9 mouse cellular contexts compared by ENCODE assay signal in genomic region chr7:80156711-80157227, GRCm38 (mm10). TPM values are rescaled to one million over a fixed set of nuclear protein-coding genes. Genes with fewer than 3 reads are reported as not detected.
DNase-seq lines count a peak whose midpoint lies in the region; ATAC-seq lines count a peak whose summit lies in the region.
"Had no signal": no experiment of that assay in that cellular context is flagged by ENCODE, and none has a peak within 500 bp of the region (broad histone marks: within the 10 kb centered on the region; RNA-seq: fewer than 3 reads in every experiment).

No protein-coding gene starts in this region.

- no peaks in the 10 kb centered on the region for H3K9me3 ChIP-seq in heart, embryonic 13.5 days
- no peaks in the 10 kb centered on the region for H3K9me3 ChIP-seq in limb, embryonic 15.5 days
- H3K9me3 ChIP-seq in neural tube, embryonic 11.5 days (ENCODE audit: control insufficient read depth, low read length): no peaks in the 10 kb centered on the region

- H3K4me1 ChIP-seq in heart, embryonic 13.5 days: peaks cover 29% of the 10 kb centered on the region
- peaks cover 15% of the 10 kb centered on the region for H3K4me1 ChIP-seq in limb, embryonic 15.5 days
- no peaks in the 10 kb centered on the region for H3K4me1 ChIP-seq in neural tube, embryonic 11.5 days (ENCODE audit: control insufficient read depth, insufficient read depth, low read length)

- 0 out of 2 replicates have a peak overlapping the region, but pooled peaks have one; percentile 1 for H3K9ac ChIP-seq in heart, embryonic 13.5 days
- no peak overlapping the region for H3K9ac ChIP-seq in limb, embryonic 15.5 days
- H3K9ac ChIP-seq in neural tube, embryonic 11.5 days (ENCODE audit: low read length): no peak overlapping the region

- H3K27ac ChIP-seq in heart, embryonic 13.5 days (replicated peaks): no peak overlapping the region
- H3K27ac ChIP-seq in limb, embryonic 15.5 days: no peak overlapping the region
- no peak overlapping the region for H3K27ac ChIP-seq in neural tube, embryonic 11.5 days (ENCODE audit: low read depth, low read length)

- peak; percentile 66 to 73 for DNase-seq in heart, adult 18-20 months
- no peak for DNase-seq in heart, adult 8-10 months (ENCODE audit: low spot score)
- DNase-seq in adrenal gland, postnatal 25 days: peak; percentile 75
- peak; percentile 69 for DNase-seq in neural tube, embryonic 11.5 days (ENCODE audit: low spot score)
- peak; percentile 52 for DNase-seq in urinary bladder, postnatal 25 days (ENCODE audit: low spot score)

- H3K27me3 ChIP-seq in heart, embryonic 13.5 days (replicated peaks): peaks cover 5% of the 10 kb centered on the region
- no peaks in the 10 kb centered on the region for H3K27me3 ChIP-seq in limb, embryonic 15.5 days
- H3K27me3 ChIP-seq in neural tube, embryonic 11.5 days (ENCODE audit: control insufficient read depth, insufficient read depth, low read length): no peaks in the 10 kb centered on the region

- WGBS in heart, embryonic 13.5 days: 56% methylated on average over 13 of the region's 13 CpGs
- 55% methylated on average over 13 of the region's 13 CpGs for WGBS in limb, embryonic 15.5 days
- 52% methylated on average over 13 of the region's 13 CpGs for WGBS in neural tube, embryonic 11.5 days

- peak; percentile 70 for ATAC-seq in CD4-positive, CD25-positive, alpha-beta regulatory T cell, adult 4 months
- ATAC-seq in heart, embryonic 13.5 days (ENCODE audit: extremely low read depth, insufficient number of reproducible peaks, low FRiP score, low TSS enrichment): no peak
- 0 out of 2 replicates have a peak, but pooled peaks have one; percentile 15 for ATAC-seq in limb, embryonic 15.5 days (ENCODE audit: insufficient number of reproducible peaks, low FRiP score, low TSS enrichment, low read depth)
- no peak for ATAC-seq in neural tube, embryonic 11.5 days (ENCODE audit: insufficient read depth, low FRiP score, low TSS enrichment)

- no peak overlapping the region for H3K4me3 ChIP-seq in heart, embryonic 13.5 days
- no peak overlapping the region for H3K4me3 ChIP-seq in limb, embryonic 15.5 days
- no peak overlapping the region for H3K4me3 ChIP-seq in neural tube, embryonic 11.5 days (ENCODE audit: low read depth, low read length)
- H3K4me3 ChIP-seq: megakaryocyte, embryonic 14.5 days had no signal

- no peak overlapping the region for H3K4me2 ChIP-seq in heart, embryonic 13.5 days
- no peak overlapping the region for H3K4me2 ChIP-seq in limb, embryonic 15.5 days
- H3K4me2 ChIP-seq in neural tube, embryonic 11.5 days (ENCODE audit: low read depth): no peak overlapping the region

- no peaks in the 10 kb centered on the region for H3K36me3 ChIP-seq in heart, embryonic 13.5 days
- H3K36me3 ChIP-seq in limb, embryonic 15.5 days: no peaks in the 10 kb centered on the region
- no peaks in the 10 kb centered on the region for H3K36me3 ChIP-seq in neural tube, embryonic 11.5 days (ENCODE audit: control insufficient read depth, insufficient read depth, low read length)

RNA-seq across cellular contexts. Expression of gene Sema4b, which starts 29.9 kb away (rescaled TPM):
- 10 to 100 TPM; 10.6 to 12.6 TPM for total RNA-seq in heart, adult 18-20 months (2021)
- 10 to 100 TPM; 10.9 to 14.0 (median 11.7) TPM for total RNA-seq in heart, adult 8-10 months (2022)
- polyA plus RNA-seq in CD4-positive, CD25-positive, alpha-beta regulatory T cell, adult 4 months (2017; shearing (Covaris generic)): 10 to 100 TPM; 19.2 to 26.0 TPM
- total RNA-seq in adrenal gland, postnatal 25 days (2021): 68.9 and 70.0 TPM in 2 replicates
- polyA plus RNA-seq in heart, embryonic 13.5 days (2015; fragmentation: Nextera tagmentation; extraction: Ambion mirVana): 9.9 and 11.3 TPM in 2 replicates
- 16.5 and 18.1 TPM in 2 replicates for polyA plus RNA-seq in limb, embryonic 15.5 days (2015; fragmentation: Nextera tagmentation; extraction: Ambion mirVana)
- polyA plus RNA-seq in neural tube, embryonic 11.5 days (2014; fragmentation: Nextera tagmentation; extraction: Ambion mirVana): 10.5 and 12.1 TPM in 2 replicates

RNA-seq across cellular contexts. Expression of gene Idh2, which starts 41.6 kb away (rescaled TPM):
- total RNA-seq in heart, adult 18-20 months (2021): 1,000 to 10,000 TPM; 2,187 to 2,245 TPM
- total RNA-seq in heart, adult 8-10 months (2022): 1,000 to 10,000 TPM; 2,287 to 2,565 (median 2,388) TPM
- polyA plus RNA-seq in CD4-positive, CD25-positive, alpha-beta regulatory T cell, adult 4 months (2017; shearing (Covaris generic)): 10 to 100 TPM; 22.4 to 23.9 TPM
- 152 and 173 TPM in 2 replicates for total RNA-seq in adrenal gland, postnatal 25 days (2021)
- polyA plus RNA-seq in heart, embryonic 13.5 days (2015; fragmentation: Nextera tagmentation; extraction: Ambion mirVana): 1,911 and 2,152 TPM in 2 replicates
- 546 and 644 TPM in 2 replicates for polyA plus RNA-seq in limb, embryonic 15.5 days (2015; fragmentation: Nextera tagmentation; extraction: Ambion mirVana)
- 371 and 381 TPM in 2 replicates for polyA plus RNA-seq in neural tube, embryonic 11.5 days (2014; fragmentation: Nextera tagmentation; extraction: Ambion mirVana)

Comparison
In these comparisons a context has a peak if more than half of its experiments do, and no peak if none do; other contexts are left out.
1. ATAC-seq: peak in CD4-positive, CD25-positive, alpha-beta regulatory T cell, adult 4 months (single experiment) and limb, embryonic 15.5 days (single experiment); none in heart, embryonic 13.5 days (single experiment) and neural tube, embryonic 11.5 days (single experiment).
2. RNA of gene Idh2, which starts 41.6 kb away (polyA plus RNA-seq): 1,911 to 2,152 TPM in heart, embryonic 13.5 days, 546 to 644 TPM in limb, embryonic 15.5 days and 371 to 381 TPM in neural tube, embryonic 11.5 days; 22.4 to 23.9 TPM in CD4-positive, CD25-positive, alpha-beta regulatory T cell, adult 4 months; every median in the first group is over 10 times any median in the second.